In the genomic region with DNA sequence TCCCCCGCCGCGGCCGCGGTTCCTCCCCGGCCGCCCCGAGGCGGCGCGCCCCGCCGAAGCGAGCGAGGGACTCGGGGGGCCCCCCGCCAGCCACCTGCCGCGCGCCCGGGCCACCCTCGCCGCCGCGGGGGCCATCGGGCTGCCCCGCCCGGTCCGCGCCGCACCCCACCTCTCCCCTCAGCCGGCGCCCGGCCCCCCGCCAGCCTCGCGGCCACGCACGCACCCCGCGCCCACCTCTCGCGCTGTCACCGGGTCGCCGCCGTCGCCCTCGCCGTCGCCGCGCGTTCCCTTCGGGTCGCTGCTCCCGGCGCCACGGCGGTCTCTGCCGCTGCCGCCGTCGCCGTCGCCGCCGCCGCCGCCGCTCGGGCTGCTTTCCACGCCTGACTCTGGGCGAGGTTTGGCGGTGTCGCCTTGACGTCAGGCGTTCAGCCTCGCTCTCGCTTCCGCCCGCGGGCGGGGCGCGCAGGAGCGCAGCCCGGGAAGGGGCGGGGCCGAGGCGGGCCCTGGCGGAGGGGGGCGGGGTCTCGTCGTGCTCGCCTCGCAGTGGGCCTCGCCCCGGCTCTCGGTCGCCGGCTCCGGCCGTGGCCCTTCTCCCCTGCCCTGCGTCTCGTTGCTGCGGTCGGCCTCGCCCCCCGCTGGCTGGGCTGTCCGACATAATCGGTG, we compare ENCODE assay signal across 7 mouse cellular contexts. TPM values are rescaled to one million over a fixed set of nuclear protein-coding genes. Genes with fewer than 3 reads are reported as not detected.
DNase-seq lines count a peak whose midpoint lies in the region; ATAC-seq lines count a peak whose summit lies in the region.

A gene (minus strand): TSS at position 439 of the 663 bp plus-strand sequence.

- H3K36me3 ChIP-seq in embryonic facial prominence, embryonic 11.5 days (replicated peaks; ENCODE audit: control insufficient read depth, insufficient read depth, low read depth, low read length): no peaks in the 10 kb centered on the region
- no peaks in the 10 kb centered on the region for H3K36me3 ChIP-seq in limb, embryonic 11.5 days (ENCODE audit: control insufficient read depth, insufficient read depth, low read length)
- no peaks in the 10 kb centered on the region for H3K36me3 ChIP-seq in midbrain, embryonic 14.5 days (ENCODE audit: control insufficient read depth, insufficient read depth, low read length)

- no peaks in the 10 kb centered on the region for H3K27me3 ChIP-seq in embryonic facial prominence, embryonic 11.5 days (ENCODE audit: control insufficient read depth, insufficient read depth, low read length)
- no peaks in the 10 kb centered on the region for H3K27me3 ChIP-seq in limb, embryonic 11.5 days (ENCODE audit: control insufficient read depth, insufficient read depth, low read length)
- no peaks in the 10 kb centered on the region for H3K27me3 ChIP-seq in midbrain, embryonic 14.5 days (ENCODE audit: control insufficient read depth, insufficient read depth, low read length)

- H3K9ac ChIP-seq in embryonic facial prominence, embryonic 11.5 days (replicated peaks; ENCODE audit: low read length): peak within 1 kb of the TSS; percentile 91
- H3K9ac ChIP-seq in limb, embryonic 11.5 days (ENCODE audit: low read length): peak within 1 kb of the TSS; percentile 90
- peak within 1 kb of the TSS; percentile 84 for H3K9ac ChIP-seq in midbrain, embryonic 14.5 days (replicated peaks; ENCODE audit: low read length)

- peak within 1 kb of the TSS; percentile 97 for H3K4me3 ChIP-seq in embryonic facial prominence, embryonic 11.5 days (ENCODE audit: low read depth, low read length)
- H3K4me3 ChIP-seq in limb, embryonic 11.5 days (ENCODE audit: low read depth, low read length): peak within 1 kb of the TSS; percentile 85
- peak within 1 kb of the TSS; percentile 82 for H3K4me3 ChIP-seq in midbrain, embryonic 14.5 days (replicated peaks; ENCODE audit: low read depth, low read length)

- peak; percentile 93 for ATAC-seq in embryonic facial prominence, embryonic 11.5 days (replicated peaks; ENCODE audit: insufficient number of reproducible peaks, low FRiP score, low TSS enrichment, low read depth)
- peak; percentile 95 for ATAC-seq in limb, embryonic 11.5 days (ENCODE audit: insufficient number of reproducible peaks, low FRiP score, low TSS enrichment, low read depth)
- ATAC-seq in midbrain, embryonic 14.5 days (ENCODE audit: low FRiP score, low TSS enrichment): peak; percentile 97

- H3K27ac ChIP-seq in embryonic facial prominence, embryonic 11.5 days (replicated peaks; ENCODE audit: low read depth, low read length): peak within 1 kb of the TSS; percentile 94
- peak within 1 kb of the TSS; percentile 94 for H3K27ac ChIP-seq in limb, embryonic 11.5 days (replicated peaks; ENCODE audit: low read depth, low read length)
- H3K27ac ChIP-seq in midbrain, embryonic 14.5 days (replicated peaks; ENCODE audit: low read depth, low read length): peak within 1 kb of the TSS; percentile 95

- DNase-seq in adrenal gland, postnatal 14 days: peak; percentile 99
- peak; percentile 96 for DNase-seq in embryonic facial prominence, embryonic 11.5 days (ENCODE audit: low spot score)
- peak; percentile 100 for DNase-seq in heart, adult 11 months
- DNase-seq in kidney, adult 18-20 months: peak; percentile 96
- peak; percentile 95 for DNase-seq in limb, embryonic 11.5 days (ENCODE audit: low spot score)
- peak; percentile 99 for DNase-seq in midbrain, embryonic 14.5 days
- peak; percentile 96 to 98 for DNase-seq in spleen, adult 18-20 months

- H3K9me3 ChIP-seq in embryonic facial prominence, embryonic 11.5 days (replicated peaks; ENCODE audit: control insufficient read depth, low read length): no peaks in the 10 kb centered on the region
- no peaks in the 10 kb centered on the region for H3K9me3 ChIP-seq in limb, embryonic 11.5 days (ENCODE audit: control insufficient read depth, low read length)
- no peaks in the 10 kb centered on the region for H3K9me3 ChIP-seq in midbrain, embryonic 14.5 days (ENCODE audit: control insufficient read depth, low read length)

- peak within 1 kb of the TSS; percentile 59 for H3K4me2 ChIP-seq in embryonic facial prominence, embryonic 11.5 days (ENCODE audit: low read depth, low read length)
- peak within 1 kb of the TSS; percentile 45 for H3K4me2 ChIP-seq in limb, embryonic 11.5 days (ENCODE audit: low read depth, severe bottlenecking)
- peak within 1 kb of the TSS; percentile 69 for H3K4me2 ChIP-seq in midbrain, embryonic 14.5 days (ENCODE audit: low read length)

- no peaks in the 10 kb centered on the region; the same call in 1 of the 2 replicates for H3K4me1 ChIP-seq in embryonic facial prominence, embryonic 11.5 days (ENCODE audit: control insufficient read depth, insufficient read depth, low read length)
- H3K4me1 ChIP-seq in limb, embryonic 11.5 days (ENCODE audit: control insufficient read depth, insufficient read depth, low read length): peaks cover 7% of the 10 kb centered on the region
- H3K4me1 ChIP-seq in midbrain, embryonic 14.5 days (ENCODE audit: control insufficient read depth, insufficient read depth, low read length): peaks cover 26% of the 10 kb centered on the region

- WGBS in embryonic facial prominence, embryonic 11.5 days: under 1% methylated on average over 53 of the region's 112 CpGs
- WGBS in limb, embryonic 11.5 days: under 1% methylated on average over 89 of the region's 112 CpGs
- WGBS in midbrain, embryonic 14.5 days: under 1% methylated on average over 97 of the region's 112 CpGs

RNA-seq across cellular contexts. Expression of the gene that starts here (rescaled TPM):
- 126 and 130 TPM in 2 replicates for total RNA-seq in adrenal gland, postnatal 14 days (2021)
- polyA plus RNA-seq in embryonic facial prominence, embryonic 11.5 days (2014; fragmentation: Nextera tagmentation; extraction: Ambion mirVana): 179 and 182 TPM in 2 replicates
- polyA plus RNA-seq in limb, embryonic 11.5 days (2014; fragmentation: Nextera tagmentation; extraction: Ambion mirVana): 152 and 167 TPM in 2 replicates
- 156 and 185 TPM in 2 replicates for polyA plus RNA-seq in midbrain, embryonic 14.5 days (2014; fragmentation: Nextera tagmentation; extraction: Ambion mirVana)

Comparison
In these comparisons a context has a peak if more than half of its experiments do, and no peak if none do; other contexts are left out.
1. Peak in every context shown above with its lines: DNase-seq, ATAC-seq, H3K4me3 ChIP-seq and H3K27ac ChIP-seq.